Mouse (Mus musculus) effector memory CD4-positive, alpha-beta T cell, adult 5 months (primary cell): ENCODE measurements around the gene Olfr629. TPM values are rescaled to one million over a fixed set of nuclear protein-coding genes. Genes with fewer than 3 reads are reported as not detected.

ENCODE experiments used
- polyA plus RNA-seq: library from polyadenylated mRNA; unstranded; fragments of 100-300 nt; shearing (Covaris generic); gene quantifications from one replicate; pipeline ENCODE4 v1.2.1, GENCODE M21; 2017

Olfr629 gene
- not detected for polyA plus RNA-seq

DNA sequence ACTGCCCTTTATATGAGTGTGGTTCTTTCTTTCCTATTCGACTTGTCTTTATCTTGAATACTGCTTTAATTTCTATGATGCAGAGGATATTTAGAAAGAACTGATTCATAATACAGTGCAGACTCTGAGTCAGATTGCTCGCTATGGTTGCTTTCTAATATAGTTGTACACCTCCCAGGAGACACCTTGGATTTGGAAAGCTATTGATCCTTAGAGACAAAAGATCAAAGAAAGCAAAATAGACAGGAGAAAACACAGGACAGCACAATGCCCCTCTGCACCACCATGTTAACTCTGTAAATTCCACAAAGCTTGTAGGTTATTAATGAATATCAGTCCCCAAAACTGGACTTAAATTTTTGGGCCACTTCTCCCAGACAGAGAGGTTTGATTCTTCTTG lies at the start of gene Olfr629:
TSS of gene Olfr629 (minus strand) at position 101 of the 400 bp plus-strand sequence.

DNA sequence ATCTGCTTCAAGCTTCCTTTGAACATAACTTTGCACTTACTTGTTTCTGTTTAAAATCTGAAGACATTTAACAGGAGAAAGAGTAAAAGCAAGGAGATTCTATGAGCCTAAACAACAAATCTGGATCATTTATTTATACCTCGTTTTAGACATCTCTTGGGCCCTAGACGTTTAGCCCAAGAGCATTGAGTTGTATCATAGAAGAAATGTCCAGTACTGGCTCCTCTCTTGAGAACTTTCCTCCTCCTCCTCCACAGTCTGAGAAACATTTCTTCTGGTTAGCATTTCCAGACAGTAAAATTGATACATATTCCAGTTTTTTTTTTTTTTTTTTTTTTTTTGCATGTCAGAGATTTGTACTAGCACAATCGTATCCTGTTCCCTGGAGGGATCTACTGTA lies 47.0 kb upstream of the Olfr629 start, which contains the start of gene Olfr67:
TSS of gene Olfr67 (minus strand) at position 101 of the 400 bp plus-strand sequence.

DNA sequence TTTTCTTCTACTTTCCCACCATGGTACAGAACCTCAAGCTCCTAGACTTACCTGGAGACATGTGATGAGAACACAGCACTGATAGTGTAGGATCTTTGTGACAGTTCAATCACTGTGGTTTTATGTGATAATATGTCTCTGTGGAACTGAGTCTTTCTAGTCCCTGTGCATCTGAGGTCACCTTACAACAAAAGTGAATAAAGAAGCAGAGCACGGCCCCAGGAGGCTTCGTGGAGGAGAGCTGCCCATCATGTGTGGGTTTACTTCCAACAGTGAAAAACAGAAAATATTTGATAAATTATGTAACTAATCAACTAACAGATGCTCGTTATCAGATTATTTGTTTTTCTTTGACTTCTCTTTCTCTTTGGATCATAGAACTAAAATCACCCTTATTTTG lies 34.9 kb upstream of the Olfr629 start, which contains the start of gene Olfr68:
TSS of gene Olfr68 (minus strand) at position 101 of the 400 bp plus-strand sequence.

DNA sequence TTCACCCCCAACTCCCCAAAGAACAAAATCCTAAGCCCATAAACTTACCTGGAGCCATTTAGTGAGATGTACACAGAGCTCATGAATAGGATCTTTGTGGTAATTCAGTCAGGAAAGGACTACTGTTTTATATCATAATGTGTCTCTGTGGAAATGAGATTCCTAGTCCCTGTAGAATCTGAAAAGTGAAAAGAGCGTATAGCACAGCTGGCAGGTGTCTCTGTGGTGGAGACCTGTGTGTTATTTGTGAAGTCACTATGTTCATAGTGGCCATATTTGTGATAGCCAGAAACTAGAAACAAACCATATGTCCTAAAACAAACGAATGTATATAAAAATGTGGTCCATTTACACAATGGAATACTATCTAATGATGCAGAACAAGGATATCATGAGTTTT lies 26.8 kb upstream of the Olfr629 start, which contains the start of gene Olfr69:
TSS of gene Olfr69 (minus strand) at position 101 of the 400 bp plus-strand sequence.

DNA sequence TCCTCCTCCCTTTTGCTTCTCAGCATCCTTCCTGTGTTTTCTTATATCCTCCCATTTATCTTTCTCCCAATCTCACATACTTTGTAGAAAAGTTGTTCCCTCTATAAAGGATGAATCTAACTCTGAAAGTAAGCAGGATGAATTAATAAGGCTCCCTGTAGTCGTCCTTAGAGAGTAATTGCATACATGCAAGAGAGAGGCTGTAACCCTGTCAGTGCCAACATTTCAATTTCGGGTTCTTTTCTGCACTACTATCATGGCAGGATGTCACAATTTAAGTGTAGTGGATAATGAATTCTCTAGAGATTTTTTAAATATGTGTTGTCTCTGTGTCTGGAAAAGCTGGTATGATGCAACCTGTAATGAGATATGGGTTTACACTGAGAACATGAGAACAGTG lies 12.5 kb upstream of the Olfr629 start, which contains the start of gene Olfr630:
TSS of gene Olfr630 (minus strand) at position 101 of the 400 bp plus-strand sequence.

GRCm38 (mm10) chr7:103730074-103730473 lies 14.7 kb downstream of the Olfr629 start, which contains the start of gene Olfr628:
Olfr628 (plus strand) TSS chr7:103730374.

DNA sequence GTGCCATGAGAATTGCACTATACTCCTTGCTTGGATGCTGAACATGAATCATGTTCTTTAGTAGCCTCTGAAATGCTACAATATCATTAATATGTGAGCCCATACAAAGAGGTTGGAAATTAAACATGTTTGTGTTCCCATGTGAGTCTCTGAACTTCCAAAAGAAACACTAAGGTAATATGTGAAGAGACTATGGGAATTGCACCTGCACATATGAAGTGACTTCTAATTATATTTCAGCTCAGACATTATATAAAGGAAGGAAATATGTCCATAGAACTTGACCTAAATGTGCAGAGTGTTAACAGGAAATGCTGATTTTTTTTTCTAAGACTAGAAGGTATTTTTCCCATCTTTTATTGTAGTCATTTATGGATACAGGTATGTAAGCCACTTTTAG lies 30.4 kb downstream of the Olfr629 start, which contains the start of gene Olfr243:
TSS of gene Olfr243 (plus strand) at position 301 of the 400 bp plus-strand sequence.

Other genes with a start within 250 kb of the Olfr629 start
- gene Olfr609, start 246.9 kb downstream of the Olfr629 start, polyA plus RNA-seq = not detected
- not detected for gene Olfr610, start 232.8 kb downstream of the Olfr629 start, polyA plus RNA-seq
- gene Olfr611, start 224.1 kb downstream of the Olfr629 start, polyA plus RNA-seq = not detected
- gene Olfr612, start 202.2 kb downstream of the Olfr629 start, polyA plus RNA-seq = not detected
- gene Olfr613, start 196.9 kb downstream of the Olfr629 start, polyA plus RNA-seq = not detected
- gene Olfr615, start 188.9 kb downstream of the Olfr629 start, polyA plus RNA-seq = not detected
- gene Olfr616, start 175.8 kb downstream of the Olfr629 start, polyA plus RNA-seq = not detected
- not detected for gene Olfr617, start 171.9 kb downstream of the Olfr629 start, polyA plus RNA-seq
- gene Olfr618, start 154.8 kb downstream of the Olfr629 start, polyA plus RNA-seq = not detected
- gene Olfr619, start 144.4 kb downstream of the Olfr629 start, polyA plus RNA-seq = not detected
- not detected for gene Olfr620, start 132.4 kb downstream of the Olfr629 start, polyA plus RNA-seq
- gene Olfr622, start 102.2 kb downstream of the Olfr629 start, polyA plus RNA-seq = not detected
- gene Olfr623, start 81.2 kb downstream of the Olfr629 start, polyA plus RNA-seq = not detected
- gene Olfr624, start 73.8 kb downstream of the Olfr629 start, polyA plus RNA-seq = not detected
- not detected for gene Olfr625-ps1, start 62.2 kb downstream of the Olfr629 start, polyA plus RNA-seq
- gene Olfr243, start 30.3 kb downstream of the Olfr629 start, polyA plus RNA-seq = not detected
- gene Olfr628, start 14.6 kb downstream of the Olfr629 start, polyA plus RNA-seq = not detected
- not detected for gene Olfr630, start 12.4 kb upstream of the Olfr629 start, polyA plus RNA-seq
- gene Olfr69, start 26.7 kb upstream of the Olfr629 start, polyA plus RNA-seq = not detected
- gene Olfr68, start 34.8 kb upstream of the Olfr629 start, polyA plus RNA-seq = 0.14 TPM
- not detected for gene Olfr67, start 46.9 kb upstream of the Olfr629 start, polyA plus RNA-seq
- gene Hbb-bt, start 69.1 kb upstream of the Olfr629 start, polyA plus RNA-seq = not detected
- gene Hbb-bs, start 83.2 kb upstream of the Olfr629 start, polyA plus RNA-seq = 1.6 TPM
- not detected for gene Hbb-bh2, start 95.6 kb upstream of the Olfr629 start, polyA plus RNA-seq
- not detected for gene Hbb-bh1, start 98.2 kb upstream of the Olfr629 start, polyA plus RNA-seq
- gene Hbb-y, start 108.3 kb upstream of the Olfr629 start, polyA plus RNA-seq = not detected
- not detected for gene Olfr66, start 141.3 kb upstream of the Olfr629 start, polyA plus RNA-seq
- gene Olfr64, start 149.5 kb upstream of the Olfr629 start, polyA plus RNA-seq = not detected
- not detected for gene Olfr65, start 158.5 kb upstream of the Olfr629 start, polyA plus RNA-seq
- gene Olfr631, start 183.9 kb upstream of the Olfr629 start, polyA plus RNA-seq = not detected
- gene Olfr632, start 189.4 kb upstream of the Olfr629 start, polyA plus RNA-seq = not detected
- gene Olfr633, start 199.5 kb upstream of the Olfr629 start, polyA plus RNA-seq = not detected
- 0.06 TPM for gene Olfr635, start 226.2 kb upstream of the Olfr629 start, polyA plus RNA-seq